Mouse (Mus musculus) liver (tissue): ENCODE data around the gene Olfr1153.

Experiments used
- DNase-seq: peaks from one replicate; pipeline ENCODE4 v3.0.0-alpha.2; 2020; ENCODE audit warnings: mixed read lengths

Olfr1153 gene

GRCm38 (mm10) chr2:87894662-87895061, at the start of gene Olfr1153:
Olfr1153 (plus strand) TSS chr2:87894962.
- no peak for DNase-seq

GRCm38 (mm10) chr2:87855562-87855961, 39.2 kb upstream of the Olfr1153 start, which contains the start of gene Olfr1151:
Olfr1151 (plus strand) TSS chr2:87855862.
- DNase-seq = no peak

- no peak for DNase-seq
These were observed 28.6 kb upstream of the Olfr1153 start, which contains the start of gene Olfr1152 for GRCm38 (mm10) chr2:87866192-87866591. Olfr1152 (plus strand) TSS chr2:87866492.

GRCm38 (mm10) chr2:87905066-87905465, 10.3 kb downstream of the Olfr1153 start, which contains the start of gene Olfr1154:
Olfr1154 (minus strand) TSS chr2:87905166.
- DNase-seq = no peak

GRCm38 (mm10) chr2:87945037-87945436, 50.3 kb downstream of the Olfr1153 start, which contains the start of gene Olfr1155:
Olfr1155 (minus strand) TSS chr2:87945137.
- no peak for DNase-seq
